Mouse (Mus musculus) cerebellum, adult 11 months (tissue): Measurements from ENCODE around the gene Mrpl35.

ENCODE experiments used
- DNase-seq: peaks from one replicate; pipeline ENCODE4 v3.0.0; 2022

Mrpl35 gene

DNA sequence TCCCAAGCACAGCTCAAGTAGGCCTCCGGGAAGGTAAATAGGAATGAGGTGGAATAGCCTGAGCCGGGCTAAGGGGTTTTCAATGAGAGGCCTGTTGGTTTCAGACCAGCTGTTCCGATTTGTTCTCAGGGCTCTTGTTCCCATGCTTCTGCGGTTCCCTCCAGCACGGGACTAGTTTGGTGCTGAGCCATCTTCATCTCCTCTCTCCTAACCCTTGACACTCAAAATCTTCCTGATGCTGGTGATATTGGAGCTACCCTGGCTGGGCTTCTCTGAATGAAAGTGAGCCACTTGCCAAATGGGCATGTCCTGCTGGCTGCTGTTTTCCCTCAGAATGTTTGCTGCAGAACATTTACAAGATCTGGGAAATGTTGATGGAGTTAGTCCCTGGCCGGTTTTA is 35.0 kb downstream of the Mrpl35 start:
- no peak for DNase-seq

DNA sequence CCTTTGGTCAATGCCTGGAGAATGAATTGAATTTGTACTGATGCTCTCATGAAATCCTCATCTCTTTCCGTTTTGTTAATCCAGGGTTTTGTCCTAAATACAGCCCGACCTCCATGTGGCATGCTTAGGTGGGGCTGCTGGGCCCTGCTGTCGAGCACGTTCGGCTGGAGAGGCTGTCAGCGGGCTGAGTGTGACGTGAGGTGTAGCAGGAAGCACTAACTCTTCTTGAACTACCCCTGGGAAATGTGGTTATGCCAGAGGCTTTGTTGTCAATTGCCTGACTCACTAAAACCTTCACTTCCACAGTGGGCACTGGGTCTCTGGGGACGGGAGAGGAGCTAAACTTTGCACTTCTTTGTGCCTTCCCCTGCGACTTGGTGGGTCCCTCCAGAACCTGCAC is 38.4 kb downstream of the Mrpl35 start:
- no peak for DNase-seq

DNA sequence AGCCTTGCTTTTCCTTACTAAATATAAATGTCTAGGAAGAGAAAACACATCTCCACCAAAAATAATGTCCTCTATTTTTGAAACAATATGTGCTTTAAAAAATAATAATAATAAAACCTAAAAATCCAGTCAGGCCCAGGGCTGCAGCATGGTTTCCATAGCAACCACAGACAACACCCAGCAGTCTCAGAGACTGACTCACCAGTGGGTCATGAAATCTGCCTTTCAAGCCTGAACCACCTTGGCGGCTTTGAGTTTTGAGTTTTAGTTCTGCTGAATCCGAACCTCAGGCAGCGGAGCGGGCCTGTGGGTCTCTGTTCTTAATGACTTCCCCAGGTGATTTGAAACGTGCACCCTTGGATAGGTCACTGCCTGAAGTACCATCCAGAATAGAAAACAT is 43.6 kb downstream of the Mrpl35 start:
- no peak for DNase-seq

DNA sequence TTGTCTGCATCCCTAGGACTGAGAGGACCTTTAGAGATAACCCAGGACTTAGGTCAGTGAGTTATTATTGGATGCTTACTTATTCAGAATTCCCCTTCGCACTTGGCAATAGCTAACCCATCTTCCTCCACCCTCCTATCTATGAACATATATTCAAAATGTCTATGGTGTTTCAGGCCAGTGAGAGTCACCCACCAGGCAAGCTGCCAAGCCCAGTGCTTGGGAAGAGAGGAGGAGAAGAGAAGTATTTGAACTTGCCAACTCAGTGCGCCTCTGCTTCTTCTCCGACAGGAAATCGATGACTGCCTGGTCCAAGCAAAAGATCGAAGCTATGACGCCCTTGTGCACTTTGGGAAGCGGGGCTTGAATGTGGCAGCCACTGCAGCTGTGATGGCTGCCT is 46.3 kb downstream of the Mrpl35 start:
- DNase-seq: no peak

DNA sequence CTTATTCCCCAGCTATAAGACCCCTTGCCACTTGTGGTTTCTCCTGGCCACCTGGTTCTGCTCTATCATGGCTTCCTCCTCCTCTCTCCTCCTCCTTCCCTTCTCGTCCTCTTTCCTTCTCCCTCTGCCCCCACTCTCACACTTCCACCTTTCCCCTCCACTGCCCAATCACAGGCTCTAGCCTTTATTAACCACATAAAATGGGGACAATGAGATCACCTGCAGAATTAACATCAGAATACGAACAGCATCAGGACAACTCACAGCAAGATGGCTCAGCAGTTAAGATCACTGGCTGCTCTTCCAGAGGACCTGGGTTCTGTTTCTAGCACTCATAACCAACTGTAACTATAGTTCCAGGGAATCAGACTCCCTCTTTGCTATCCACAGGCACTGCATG is 46.9 kb downstream of the Mrpl35 start:
- no peak for DNase-seq

DNA sequence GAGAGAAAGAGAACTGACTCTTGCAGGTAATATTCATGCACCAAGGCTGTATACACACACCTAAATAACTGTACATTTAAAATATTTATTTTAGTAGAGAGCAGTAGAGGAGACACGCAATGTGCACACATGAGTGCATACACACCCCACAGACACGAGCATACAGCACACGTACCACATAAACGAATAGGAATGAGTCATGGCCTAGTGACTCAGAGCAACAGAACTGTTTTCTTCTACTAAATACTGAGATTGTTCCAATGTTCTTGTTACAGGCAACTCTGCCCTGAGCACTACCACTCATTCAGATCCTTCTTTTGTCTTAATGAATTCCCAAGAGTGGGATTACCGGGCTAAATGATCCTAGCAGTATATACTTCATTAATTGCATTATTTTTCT is 48.8 kb downstream of the Mrpl35 start:
- no peak for DNase-seq

DNA sequence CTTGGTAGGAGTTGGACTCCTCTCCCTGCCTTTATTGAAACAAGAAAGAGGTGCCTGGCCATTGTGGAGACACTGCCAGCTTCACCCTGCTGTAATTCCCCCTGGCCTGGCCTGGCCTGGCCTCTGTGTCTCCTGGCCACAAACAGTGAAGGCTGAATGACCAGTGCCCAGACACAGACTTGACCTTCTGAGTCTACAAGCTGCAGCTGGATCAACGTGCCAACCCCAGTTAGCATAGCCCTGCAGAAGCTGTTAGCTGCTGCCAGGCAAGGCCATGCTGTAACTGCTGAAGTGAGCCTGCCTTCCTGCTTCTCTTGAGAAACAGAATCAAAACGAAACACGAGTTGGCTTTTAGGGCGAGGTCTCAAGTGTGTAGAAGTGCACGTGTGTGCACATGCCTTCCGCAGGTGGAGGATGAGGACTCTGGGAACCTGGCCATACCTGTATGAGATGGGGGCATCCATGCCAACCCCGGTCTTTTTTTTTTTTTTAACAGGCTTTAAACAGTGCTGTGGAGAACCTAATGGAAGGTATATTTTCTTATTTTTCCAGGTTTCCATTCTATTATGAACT is 54.0 kb downstream of the Mrpl35 start:
- no peak for DNase-seq

DNA sequence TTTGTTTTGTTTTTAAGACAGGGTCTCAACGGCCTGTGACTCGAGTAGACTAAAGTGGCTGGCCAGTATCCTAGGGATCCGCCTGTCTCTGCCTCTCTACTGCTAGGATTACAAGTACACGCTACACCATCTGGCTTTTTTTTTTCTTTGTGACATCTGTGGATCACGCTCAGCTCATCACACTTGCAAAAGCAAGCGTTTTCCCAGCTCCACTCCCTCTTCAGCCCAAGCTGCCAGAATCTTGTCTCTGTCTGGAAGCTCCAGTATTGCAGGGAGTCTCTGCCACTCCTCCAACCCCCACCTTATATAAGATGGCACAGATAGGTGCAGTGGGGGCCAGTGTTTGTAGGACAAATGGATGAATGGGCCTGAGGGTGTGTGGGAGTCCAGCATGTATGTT is 54.6 kb downstream of the Mrpl35 start:
- DNase-seq: no peak

DNA sequence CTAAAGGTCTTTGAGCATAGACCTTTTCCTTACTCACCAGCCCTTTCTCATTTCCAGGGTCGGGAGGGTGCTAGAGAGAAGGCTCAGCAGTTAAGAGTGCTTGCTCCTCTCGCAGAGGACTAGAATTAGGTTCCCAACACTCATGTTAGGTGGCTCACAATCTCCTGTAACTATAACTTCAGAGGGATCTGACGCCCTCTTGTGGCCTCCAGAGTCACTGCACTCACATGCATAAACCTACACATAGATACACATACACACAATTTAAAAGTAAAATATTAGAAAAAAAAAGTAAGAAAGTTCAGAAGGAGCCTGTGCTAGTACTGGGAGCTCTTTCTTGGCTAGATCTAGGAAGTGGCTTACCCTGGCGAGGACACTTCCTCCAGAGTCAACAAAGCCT is 55.5 kb downstream of the Mrpl35 start:
- DNase-seq: no peak

DNA sequence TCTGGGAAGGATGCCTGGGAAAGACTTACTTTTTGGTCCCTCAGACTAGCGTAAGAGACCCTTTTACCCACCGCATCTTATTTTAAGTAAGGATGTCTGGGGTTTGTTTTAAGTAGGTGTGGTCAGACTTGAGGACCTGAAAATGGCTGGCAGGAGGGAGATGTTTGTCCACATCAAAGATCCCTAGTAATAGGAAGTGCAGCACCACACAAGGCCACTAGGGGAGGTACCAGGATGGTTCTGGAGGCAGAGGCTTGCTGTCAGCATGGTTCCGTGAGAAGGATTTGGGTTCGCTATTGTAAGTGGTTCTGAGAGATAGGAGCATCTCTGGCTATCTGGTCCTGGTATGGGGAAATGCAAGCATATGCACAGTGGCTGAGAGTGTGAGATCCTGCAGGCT is 55.9 kb downstream of the Mrpl35 start:
- DNase-seq: no peak

DNA sequence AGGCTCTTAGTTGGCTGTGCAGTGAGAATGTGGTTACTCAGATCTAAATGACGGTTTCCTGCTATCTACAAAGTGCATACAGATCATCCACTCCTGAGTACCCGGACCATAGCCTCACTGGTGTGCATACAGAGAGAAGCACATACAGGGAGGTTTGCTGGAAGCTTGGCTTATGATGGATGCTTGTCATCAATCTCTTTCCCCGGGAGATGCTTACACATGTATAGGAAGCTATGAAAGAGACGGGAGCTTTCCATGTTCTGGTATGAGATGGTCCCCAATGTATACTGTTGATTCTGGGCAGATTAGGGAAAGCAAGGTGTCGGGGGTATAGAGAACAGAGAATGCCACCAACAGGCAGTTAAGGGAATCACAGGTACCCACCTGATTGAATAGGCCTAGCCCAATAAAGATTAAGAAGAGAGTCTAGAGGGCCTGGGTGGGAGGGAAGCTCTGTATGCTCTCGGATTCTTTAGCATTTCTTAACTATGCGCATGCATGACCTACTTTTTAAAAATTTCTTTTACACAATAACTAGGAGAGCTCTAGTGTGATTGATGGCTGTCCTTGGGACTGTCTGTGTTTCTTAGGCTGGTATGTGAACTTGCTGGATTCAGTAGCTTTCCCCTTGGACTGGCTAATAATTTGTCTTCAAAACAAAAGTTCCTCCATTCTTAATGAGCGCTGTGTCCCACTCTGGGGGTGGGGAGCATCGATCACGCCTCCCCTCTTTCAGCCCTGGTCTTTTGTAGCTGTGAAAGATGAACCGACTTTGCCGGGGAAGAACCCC is 56.7 kb downstream of the Mrpl35 start:
- no peak for DNase-seq

DNA sequence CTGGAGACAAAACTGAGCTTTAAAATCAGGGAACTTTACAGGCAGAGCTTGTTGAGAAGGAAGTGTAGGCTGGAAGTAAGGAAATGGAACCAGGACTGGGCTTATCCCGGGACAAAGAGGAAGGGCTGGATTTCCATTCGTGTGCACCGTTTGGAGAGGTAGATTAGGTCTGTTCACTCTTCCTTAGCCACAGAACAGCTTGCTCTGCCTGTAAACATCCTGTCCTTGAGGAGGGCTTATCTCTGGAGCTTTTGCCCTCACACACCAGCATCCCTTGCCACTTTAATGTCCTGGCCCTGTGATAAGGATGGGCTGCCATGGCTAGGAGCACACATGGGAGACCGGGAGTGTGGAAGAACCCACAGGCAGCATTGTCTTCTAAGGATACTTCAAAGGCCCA is 59.0 kb downstream of the Mrpl35 start:
- DNase-seq: no peak
